Mouse (Mus musculus): ENCODE measurements around the gene Ggta1. TPM values are rescaled to one million over a fixed set of nuclear protein-coding genes. Genes with fewer than 3 reads are reported as not detected.

The Ggta1 gene
- polyA plus RNA-seq, 1 experiment from 2014 or later, result 39.4 TPM

DNA sequence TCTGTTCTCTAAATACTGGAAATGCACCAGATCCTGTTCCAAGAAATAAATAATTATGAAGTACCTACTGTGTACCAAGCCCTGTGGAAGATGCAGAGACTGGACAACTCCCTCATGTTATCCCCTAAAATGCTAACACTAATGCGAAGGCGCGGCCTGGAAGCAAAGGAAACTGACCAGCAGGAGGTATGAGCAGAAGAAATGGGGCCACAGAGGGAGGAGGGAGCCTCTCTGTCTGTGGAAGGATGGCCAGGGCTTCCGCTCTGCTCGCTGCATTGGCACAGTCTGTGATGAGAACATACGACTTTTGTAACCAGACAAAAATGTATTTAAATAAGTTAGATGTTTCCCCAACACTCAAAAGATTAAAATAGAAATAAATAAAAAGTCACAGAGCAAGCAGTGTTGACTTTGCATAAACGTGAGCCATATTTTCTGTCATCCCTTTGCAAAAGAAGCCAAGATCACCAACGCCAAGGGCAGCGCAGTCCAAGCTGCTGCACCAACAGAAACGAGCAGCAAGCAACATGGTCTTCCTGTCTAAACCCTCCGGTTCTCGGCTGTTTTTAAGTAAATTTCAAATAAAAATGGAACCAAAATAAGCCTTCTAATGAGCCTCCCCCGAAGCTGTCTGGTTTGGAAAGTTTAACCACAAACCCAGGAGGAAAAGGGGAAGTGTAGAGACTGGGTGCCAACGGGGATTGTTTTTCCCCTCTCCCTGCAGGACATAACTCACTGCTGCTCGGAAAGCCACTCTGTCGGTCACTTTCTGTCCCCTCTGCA is 18.9 kb downstream of the Ggta1 start:
- Histone ChIP-seq H3K9me3 (ENCODE audit: control insufficient read depth, low read length) (no peaks in the 10 kb centered on the region), H3K27ac (replicated peaks in 1 of 2; ENCODE audit: control insufficient read depth in 1 of 2, insufficient read depth in 1 of 2, low read depth in 2 of 2, low read length in 2 of 2) (peak overlapping the region in 1 of 2 experiments; percentile 57; a peak in 2 of 4 replicates), H3K4me3 (ENCODE audit: control insufficient read depth in 1 of 2, insufficient read depth in 1 of 2, low read depth in 1 of 2, low read length in 2 of 2) (no peak overlapping the region), H3K36me3 (ENCODE audit: control insufficient read depth, insufficient read depth, low read length) (no peaks in the 10 kb centered on the region), H3K4me2 (ENCODE audit: low read length) (no peak overlapping the region; the same call in 1 of the 2 replicates), H3K27me3 (ENCODE audit: control insufficient read depth, insufficient read depth, low read length) (no peaks in the 10 kb centered on the region), H3K4me1 (ENCODE audit: control insufficient read depth in 2 of 2, insufficient read depth in 2 of 2, low read length in 2 of 2) (peaks cover 44 to 52% of the 10 kb centered on the region in 2 experiments), H3K9ac (ENCODE audit: low read length) (no peak overlapping the region)
- 67% methylated on average over 16 of the region's 16 CpGs for WGBS
- no peak for ATAC-seq (ENCODE audit: insufficient number of reproducible peaks, insufficient read depth, low FRiP score, low read depth)

DNA sequence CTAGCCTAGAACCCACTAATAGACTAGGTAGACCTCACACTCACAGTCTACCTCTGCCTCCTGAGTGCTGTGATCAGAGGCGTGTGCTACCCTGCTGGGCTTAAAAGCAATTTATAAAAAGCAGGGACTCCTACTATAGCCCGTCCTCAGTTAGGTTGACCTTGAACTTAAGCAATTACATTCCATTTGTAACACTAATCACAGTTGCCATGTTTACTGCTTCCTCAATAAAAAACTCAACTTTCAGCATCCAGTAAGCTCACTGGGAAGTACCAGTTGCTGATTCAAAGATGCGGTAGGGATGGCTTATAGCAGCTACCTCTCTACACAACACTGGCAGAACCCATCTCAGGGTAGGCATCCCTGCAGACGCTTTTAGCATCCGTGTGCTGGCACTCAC is 19.7 kb downstream of the Ggta1 start:
- Histone ChIP-seq H3K4me2 (ENCODE audit: low read length) (no peak overlapping the region), H3K36me3 (ENCODE audit: control insufficient read depth, insufficient read depth, low read length) (no peaks in the 10 kb centered on the region), H3K9ac (ENCODE audit: low read length) (no peak overlapping the region), H3K4me3 (ENCODE audit: control insufficient read depth in 1 of 2, insufficient read depth in 1 of 2, low read depth in 1 of 2, low read length in 2 of 2) (no peak overlapping the region), H3K9me3 (ENCODE audit: control insufficient read depth, low read length) (no peaks in the 10 kb centered on the region), H3K27ac (replicated peaks in 1 of 2; ENCODE audit: control insufficient read depth in 1 of 2, insufficient read depth in 1 of 2, low read depth in 2 of 2, low read length in 2 of 2) (no peak overlapping the region), H3K27me3 (ENCODE audit: control insufficient read depth, insufficient read depth, low read length) (no peaks in the 10 kb centered on the region), H3K4me1 (ENCODE audit: control insufficient read depth in 2 of 2, insufficient read depth in 2 of 2, low read length in 2 of 2) (peaks cover 38 to 45% of the 10 kb centered on the region in 2 experiments)
- 71% methylated on average over 5 of the region's 5 CpGs for WGBS
- ATAC-seq (ENCODE audit: insufficient number of reproducible peaks, insufficient read depth, low FRiP score, low read depth), result no peak

DNA sequence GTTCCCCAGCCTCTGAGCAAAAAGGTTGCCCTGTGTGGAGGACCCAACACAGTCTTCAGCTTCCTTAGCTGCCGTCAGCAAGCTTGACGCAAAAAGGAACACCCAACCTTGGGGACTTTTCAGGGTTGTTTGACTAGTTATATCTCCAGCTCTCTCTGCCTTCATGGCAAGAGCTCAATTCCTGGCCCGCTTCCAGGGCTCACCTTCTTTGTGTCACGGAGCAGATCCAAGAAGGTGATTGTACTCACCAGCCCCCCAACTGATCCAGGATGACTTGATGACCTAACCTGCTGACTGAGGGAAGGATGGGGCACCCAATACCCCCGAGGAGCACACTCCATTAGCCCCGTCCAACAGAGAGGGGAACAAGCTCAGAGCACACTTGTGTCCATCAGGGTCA is 21.0 kb downstream of the Ggta1 start:
- Histone ChIP-seq H3K36me3 (ENCODE audit: control insufficient read depth, insufficient read depth, low read length) (no peaks in the 10 kb centered on the region), H3K4me1 (ENCODE audit: control insufficient read depth in 2 of 2, insufficient read depth in 2 of 2, low read length in 2 of 2) (peaks cover 32 to 38% of the 10 kb centered on the region in 2 experiments), H3K9me3 (ENCODE audit: control insufficient read depth, low read length) (no peaks in the 10 kb centered on the region), H3K27me3 (ENCODE audit: control insufficient read depth, insufficient read depth, low read length) (no peaks in the 10 kb centered on the region), H3K4me3 (ENCODE audit: control insufficient read depth in 1 of 2, insufficient read depth in 1 of 2, low read depth in 1 of 2, low read length in 2 of 2) (no peak overlapping the region), H3K9ac (ENCODE audit: low read length) (no peak overlapping the region), H3K4me2 (ENCODE audit: low read length) (no peak overlapping the region), H3K27ac (replicated peaks in 1 of 2; ENCODE audit: control insufficient read depth in 1 of 2, insufficient read depth in 1 of 2, low read depth in 2 of 2, low read length in 2 of 2) (no peak overlapping the region)
- WGBS, result 73% methylated on average over 6 of the region's 6 CpGs
- ATAC-seq (ENCODE audit: insufficient number of reproducible peaks, insufficient read depth, low FRiP score, low read depth), result no peak

DNA sequence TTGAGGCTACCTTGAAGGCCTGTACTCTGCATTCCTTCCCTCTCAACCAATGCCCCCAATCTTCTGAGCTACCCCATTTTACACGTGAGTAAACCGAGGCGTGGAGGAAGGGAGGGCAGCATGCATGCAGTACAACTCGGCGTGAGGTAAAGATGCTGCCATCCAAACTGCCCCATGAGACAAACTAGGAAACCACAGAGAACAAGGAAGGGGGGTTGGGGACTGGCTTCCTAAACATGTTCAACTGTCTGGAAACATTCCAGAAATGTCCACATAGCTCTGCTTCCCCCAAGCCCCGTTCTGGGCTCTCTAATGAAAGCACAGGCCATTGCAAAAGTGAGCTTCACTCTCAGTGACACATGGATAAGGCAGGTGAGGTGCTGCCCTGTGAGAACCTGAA is 21.6 kb downstream of the Ggta1 start:
- no peak overlapping the region for H3K4me3 ChIP-seq (ENCODE audit: control insufficient read depth in 1 of 2, insufficient read depth in 1 of 2, low read depth in 1 of 2, low read length in 2 of 2)
- H3K36me3 ChIP-seq (ENCODE audit: control insufficient read depth, insufficient read depth, low read length), result no peaks in the 10 kb centered on the region
- no peaks in the 10 kb centered on the region for H3K27me3 ChIP-seq (ENCODE audit: control insufficient read depth, insufficient read depth, low read length)
- no peak overlapping the region for H3K4me2 ChIP-seq (ENCODE audit: low read length)
- H3K27ac ChIP-seq (replicated peaks in 1 of 2; ENCODE audit: control insufficient read depth in 1 of 2, insufficient read depth in 1 of 2, low read depth in 2 of 2, low read length in 2 of 2), result no peak overlapping the region
- H3K9me3 ChIP-seq (ENCODE audit: control insufficient read depth, low read length), result no peaks in the 10 kb centered on the region
- 65% methylated on average over 6 of the region's 6 CpGs for WGBS
- ATAC-seq (ENCODE audit: insufficient number of reproducible peaks, insufficient read depth, low FRiP score, low read depth), result no peak
- peaks cover 26 to 38% of the 10 kb centered on the region in 2 experiments for H3K4me1 ChIP-seq (ENCODE audit: control insufficient read depth in 2 of 2, insufficient read depth in 2 of 2, low read length in 2 of 2)
- H3K9ac ChIP-seq (ENCODE audit: low read length), result no peak overlapping the region

DNA sequence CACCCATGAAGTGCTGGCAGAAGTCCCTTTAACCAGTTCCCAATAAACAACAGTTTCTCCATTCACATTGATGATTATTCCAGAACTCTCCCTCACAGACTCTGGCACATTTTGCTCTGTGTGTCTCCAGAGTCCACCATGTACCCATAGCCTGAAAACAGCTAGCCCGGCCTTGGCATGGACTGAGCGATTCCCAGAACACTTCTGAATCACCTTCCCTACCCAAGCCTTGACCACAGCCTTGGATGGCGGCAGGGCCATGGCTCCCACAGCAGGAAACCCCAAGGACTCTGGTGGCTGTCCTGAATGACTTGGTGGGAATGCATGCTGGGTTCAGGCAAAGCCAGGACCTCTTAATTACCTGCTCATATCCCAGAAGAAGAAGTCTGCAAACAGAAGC is 22.6 kb downstream of the Ggta1 start:
- Histone ChIP-seq H3K4me1 (ENCODE audit: control insufficient read depth in 2 of 2, insufficient read depth in 2 of 2, low read length in 2 of 2) (peaks cover 17 to 31% of the 10 kb centered on the region in 2 experiments), H3K4me2 (ENCODE audit: low read length) (no peak overlapping the region), H3K9ac (ENCODE audit: low read length) (no peak overlapping the region), H3K36me3 (ENCODE audit: control insufficient read depth, insufficient read depth, low read length) (no peaks in the 10 kb centered on the region), H3K4me3 (ENCODE audit: control insufficient read depth in 1 of 2, insufficient read depth in 1 of 2, low read depth in 1 of 2, low read length in 2 of 2) (no peak overlapping the region), H3K27ac (replicated peaks in 1 of 2; ENCODE audit: control insufficient read depth in 1 of 2, insufficient read depth in 1 of 2, low read depth in 2 of 2, low read length in 2 of 2) (no peak overlapping the region), H3K9me3 (ENCODE audit: control insufficient read depth, low read length) (no peaks in the 10 kb centered on the region), H3K27me3 (ENCODE audit: control insufficient read depth, insufficient read depth, low read length) (no peaks in the 10 kb centered on the region)
- 93% methylated on average over 3 of the region's 3 CpGs for WGBS
- no peak for ATAC-seq (ENCODE audit: insufficient number of reproducible peaks, insufficient read depth, low FRiP score, low read depth)

DNA sequence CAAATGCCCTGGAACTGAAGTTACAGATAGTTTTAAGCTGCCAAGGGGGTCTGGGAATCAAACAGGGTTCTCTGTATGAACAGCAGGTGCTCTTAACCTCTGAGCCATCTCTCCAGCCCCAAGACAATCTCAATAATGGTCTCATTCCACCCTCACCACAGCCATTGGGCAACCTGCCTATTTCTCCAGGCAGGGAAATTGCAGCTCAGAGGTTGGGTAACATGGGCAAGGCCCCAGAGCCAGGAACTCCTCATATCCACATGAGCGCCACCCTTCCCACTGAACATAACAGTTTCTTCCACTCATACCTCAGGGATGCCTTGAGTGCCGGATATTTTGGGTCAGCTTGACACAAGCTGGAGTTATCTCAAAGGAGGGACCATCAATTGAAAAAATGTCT is 25.2 kb downstream of the Ggta1 start:
- Histone ChIP-seq H3K4me3 (ENCODE audit: control insufficient read depth in 1 of 2, insufficient read depth in 1 of 2, low read depth in 1 of 2, low read length in 2 of 2) (no peak overlapping the region), H3K4me2 (ENCODE audit: low read length) (no peak overlapping the region), H3K9ac (ENCODE audit: low read length) (no peak overlapping the region), H3K9me3 (ENCODE audit: control insufficient read depth, low read length) (no peaks in the 10 kb centered on the region), H3K27me3 (ENCODE audit: control insufficient read depth, insufficient read depth, low read length) (no peaks in the 10 kb centered on the region), H3K36me3 (ENCODE audit: control insufficient read depth, insufficient read depth, low read length) (no peaks in the 10 kb centered on the region), H3K4me1 (ENCODE audit: control insufficient read depth in 2 of 2, insufficient read depth in 2 of 2, low read length in 2 of 2) (peaks cover 30 to 39% of the 10 kb centered on the region in 2 experiments), H3K27ac (replicated peaks in 1 of 2; ENCODE audit: control insufficient read depth in 1 of 2, insufficient read depth in 1 of 2, low read depth in 2 of 2, low read length in 2 of 2) (no peak overlapping the region)
- WGBS, result 87% methylated on average over 2 of the region's 2 CpGs
- ATAC-seq (ENCODE audit: insufficient number of reproducible peaks, insufficient read depth, low FRiP score, low read depth), result no peak

DNA sequence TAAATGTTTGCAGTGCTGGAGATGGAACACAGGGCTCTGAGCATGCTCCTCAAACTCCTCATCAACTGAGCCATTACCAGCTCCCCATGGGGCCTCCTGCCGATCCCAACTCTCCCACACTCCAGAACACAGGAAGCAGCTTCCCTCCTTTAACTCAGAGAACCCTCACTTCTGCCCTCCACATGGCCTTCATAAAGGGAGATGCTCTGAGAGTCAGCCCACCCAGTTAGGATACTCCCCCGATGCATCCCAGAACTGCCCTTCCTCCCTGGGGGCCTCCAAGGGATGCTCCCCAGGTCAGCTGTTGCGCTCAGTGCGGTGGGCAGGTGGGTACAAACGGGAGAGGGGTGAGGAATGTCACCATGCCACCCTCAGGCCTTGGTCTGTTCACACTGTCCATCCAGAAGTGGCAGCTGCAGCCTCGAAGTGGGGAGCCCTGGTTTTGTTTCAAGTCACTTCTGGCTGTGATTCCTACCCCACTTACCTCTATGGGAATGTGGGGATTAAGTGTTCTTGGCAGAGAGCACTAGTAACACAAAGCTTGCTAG is 28.4 kb downstream of the Ggta1 start:
- Histone ChIP-seq H3K36me3 (ENCODE audit: control insufficient read depth, insufficient read depth, low read length) (no peaks in the 10 kb centered on the region), H3K4me2 (ENCODE audit: low read length) (no peak overlapping the region), H3K9ac (ENCODE audit: low read length) (no peak overlapping the region), H3K4me1 (ENCODE audit: control insufficient read depth in 2 of 2, insufficient read depth in 2 of 2, low read length in 2 of 2) (peaks cover 29 to 38% of the 10 kb centered on the region in 2 experiments), H3K27ac (replicated peaks in 1 of 2; ENCODE audit: control insufficient read depth in 1 of 2, insufficient read depth in 1 of 2, low read depth in 2 of 2, low read length in 2 of 2) (peak overlapping the region in 1 of 2 experiments; percentile 86; a peak in 2 of 4 replicates), H3K27me3 (ENCODE audit: control insufficient read depth, insufficient read depth, low read length) (no peaks in the 10 kb centered on the region), H3K4me3 (ENCODE audit: control insufficient read depth in 1 of 2, insufficient read depth in 1 of 2, low read depth in 1 of 2, low read length in 2 of 2) (no peak overlapping the region), H3K9me3 (ENCODE audit: control insufficient read depth, low read length) (no peaks in the 10 kb centered on the region)
- no peak for ATAC-seq (ENCODE audit: insufficient number of reproducible peaks, insufficient read depth, low FRiP score, low read depth)
- 66% methylated on average over 6 of the region's 6 CpGs for WGBS
